Mouse (Mus musculus): ENCODE measurements around the gene Pttg1.

GRCm38 (mm10) chr11:43417201-43417600 lies 8.8 kb downstream of the Pttg1 start:
- TF ChIP-seq CTCF (IDR thresholded peaks at IDR 0.05; ENCODE audit: control insufficient read depth, insufficient read depth, low read length) (no peak), POLR2A (IDR thresholded peaks at IDR 0.05; ENCODE audit: borderline replicate concordance, control insufficient read depth, low read depth, low read length) (no peak)

Measured in bone marrow, adult 2 months (tissue).